Mouse (Mus musculus) forebrain, embryonic 14.5 days (tissue): ENCODE measurements around the gene Hmmr. TPM values are rescaled to one million over a fixed set of nuclear protein-coding genes. Genes with fewer than 3 reads are reported as not detected.
A peak's percentile ranks its signal among the peaks of the same experiment; 100 is the strongest.
"Not testable (repeated sequence)": the region's sequence is repeated elsewhere in the genome, so short reads cannot be mapped to it uniquely, and the experiment has no call there.

Experiments
- ATAC-seq: fragments of 200-750 bp; cut with Nextera tagmentation; 2 replicates; pipeline ENCODE4 v1.8.0; 2017; ENCODE audit warnings: mild to moderate bottlenecking, moderate library complexity
- DNase-seq: peaks from one replicate; pipeline ENCODE4 v3.0.0-alpha.2; 2015; ENCODE audit warnings: low spot score
- H3K27ac ChIP-seq: fragments of 300-500 bp; sonication (generic); 2 replicates; pipeline ENCODE4 v1.5.1; 2014; ENCODE audit warnings: low read depth, mild to moderate bottlenecking, control low read depth, low read length, moderate library complexity
- H3K27me3 ChIP-seq: fragments of 300-500 bp; sonication (generic); replicated peaks from 2 replicates; pipeline ENCODE4 v1.6.1; 2014; ENCODE audit warnings: low read length, control low read depth, mixed read lengths; ENCODE audit not compliant: control insufficient read depth, insufficient read depth
- H3K36me3 ChIP-seq: fragments of 300-500 bp; sonication (generic); 2 replicates; pipeline ENCODE4 v1.6.1; 2014; ENCODE audit warnings: low read length, control low read depth; ENCODE audit not compliant: control insufficient read depth, insufficient read depth
- H3K4me1 ChIP-seq: fragments of 300-500 bp; sonication (generic); 2 replicates; pipeline ENCODE4 v1.6.1; 2014; ENCODE audit warnings: antibody characterized with exemption, low read length, control low read depth; ENCODE audit not compliant: control insufficient read depth, insufficient read depth
- H3K4me2 ChIP-seq: fragments of 300-500 bp; sonication (generic); 2 replicates; pipeline ENCODE4 v1.6.1; 2014; ENCODE audit warnings: mild to moderate bottlenecking, control low read depth, low read length
- H3K4me3 ChIP-seq: fragments of 300-500 bp; sonication (generic); 2 replicates; pipeline ENCODE4 v1.5.1; 2014; ENCODE audit warnings: low read depth, low read length, control low read depth
- H3K9ac ChIP-seq: fragments of 300-500 bp; sonication (generic); 2 replicates; pipeline ENCODE4 v1.6.1; 2014; ENCODE audit warnings: mild to moderate bottlenecking, low read length, control low read depth, moderate library complexity
- H3K9me3 ChIP-seq: fragments of 300-500 bp; sonication (generic); replicated peaks from 2 replicates; pipeline ENCODE4 v1.6.1; 2016; ENCODE audit warnings: low read length, control low read depth, mixed read lengths; ENCODE audit not compliant: control insufficient read depth
- WGBS: fragments of 180-500 bp; shearing (Covaris S2); extraction: QIAGEN DNeasy Blood & Tissue Kit; methylation state at CpG from one replicate; pipeline ENCODE4 v1.1.7; 2014; 5-methylcytosine and 5-hydroxymethylcytosine counted together
- polyA plus RNA-seq: library from polyadenylated mRNA; unstranded; fragments of >200 nt; fragmentation: Nextera tagmentation; extraction: Ambion mirVana; gene quantifications from 2 replicates; pipeline ENCODE4 v1.2.1, GENCODE M21; 2014

The Hmmr gene
- polyA plus RNA-seq, 1 experiment from 2014 or later, result 21.1 TPM

GRCm38 (mm10) chr11:40718324-40718723, 14.9 kb downstream of the Hmmr start:
- Histone ChIP-seq H3K27ac (no peak overlapping the region), H3K9me3 (no peaks in the 10 kb centered on the region), H3K36me3 (peaks cover 80% of the 10 kb centered on the region), H3K4me3 (no peak overlapping the region), H3K9ac (no peak overlapping the region), H3K4me1 (no peaks in the 10 kb centered on the region), H3K4me2 (no peak overlapping the region), H3K27me3 (no peaks in the 10 kb centered on the region)
- no peak for DNase-seq
- no peak for ATAC-seq

GRCm38 (mm10) chr11:40715524-40715923, 17.7 kb downstream of the Hmmr start:
- peaks cover 73% of the 10 kb centered on the region for H3K36me3 ChIP-seq
- 93% methylated on average over 5 of the region's 5 CpGs for WGBS
- DNase-seq, result no peak

GRCm38 (mm10) chr11:40713858-40714257, 19.4 kb downstream of the Hmmr start:
- no peak overlapping the region for H3K9ac ChIP-seq
- H3K36me3 ChIP-seq, result peaks cover 77% of the 10 kb centered on the region
- ATAC-seq (no peak), DNase-seq (no peak)
- H3K4me1 ChIP-seq, result no peaks in the 10 kb centered on the region
- no peaks in the 10 kb centered on the region for H3K27me3 ChIP-seq
- H3K9me3 ChIP-seq, result no peaks in the 10 kb centered on the region
- H3K27ac ChIP-seq, result no peak overlapping the region
- WGBS, result 79% methylated on average over 8 of the region's 8 CpGs
- no peak overlapping the region for H3K4me3 ChIP-seq
- H3K4me2 ChIP-seq, result no peak overlapping the region

More at GRCm38 (mm10) chr11:40715524-40715923, 17.7 kb downstream of the Hmmr start:
- Histone ChIP-seq H3K9me3 (no peaks in the 10 kb centered on the region), H3K4me3 (no peak overlapping the region), H3K4me1 (no peaks in the 10 kb centered on the region), H3K27me3 (no peaks in the 10 kb centered on the region), H3K27ac (no peak overlapping the region), H3K9ac (no peak overlapping the region), H3K4me2 (no peak overlapping the region)
- no peak for ATAC-seq

- WGBS, result 93% methylated on average over 6 of the region's 6 CpGs
- H3K4me1 ChIP-seq, H3K27me3 ChIP-seq, H3K4me2 ChIP-seq, H3K4me3 ChIP-seq, H3K9me3 ChIP-seq, H3K27ac ChIP-seq, H3K9ac ChIP-seq, DNase-seq, ATAC-seq: not testable (repeated sequence)
- H3K36me3 ChIP-seq, result peaks cover 77% of the 10 kb centered on the region
Measured at GRCm38 (mm10) chr11:40709899-40710298, 23.3 kb downstream of the Hmmr start.

- Histone ChIP-seq H3K4me1 (peaks cover 23% of the 10 kb centered on the region), H3K27me3 (no peaks in the 10 kb centered on the region), H3K9me3 (no peaks in the 10 kb centered on the region), H3K4me2 (peak within 1 kb of the TSS; percentile 92), H3K27ac (peak within 1 kb of the TSS; percentile 90), H3K9ac (peak within 1 kb of the TSS; percentile 75), H3K4me3 (peak within 1 kb of the TSS; percentile 71), H3K36me3 (no peaks in the 10 kb centered on the region)
- 84% methylated on average over 9 of the region's 9 CpGs for WGBS
- ATAC-seq, result no peak
- DNase-seq, result no peak
Measured at GRCm38 (mm10) chr11:40695103-40695502, 38.1 kb downstream of the Hmmr start, which contains the start of gene Mat2b. Gene Mat2b, minus strand, starts transcription at chr11:40695203.

- peak overlapping the region; percentile 71 for H3K4me3 ChIP-seq
- ATAC-seq (peak; percentile 44), DNase-seq (peak; percentile 84)
- no peaks in the 10 kb centered on the region for H3K9me3 ChIP-seq
- H3K36me3 ChIP-seq, result no peaks in the 10 kb centered on the region
- no peaks in the 10 kb centered on the region for H3K27me3 ChIP-seq
- H3K9ac ChIP-seq, result peak overlapping the region; percentile 75
- H3K4me1 ChIP-seq, result peaks cover 27% of the 10 kb centered on the region
- WGBS, result under 1% methylated on average over 31 of the region's 31 CpGs
- peak overlapping the region; percentile 90 for H3K27ac ChIP-seq
- peak overlapping the region; percentile 92 for H3K4me2 ChIP-seq
Measured at GRCm38 (mm10) chr11:40694311-40695087, 38.7 kb downstream of the Hmmr start.

- no peaks in the 10 kb centered on the region for H3K9me3 ChIP-seq
- no peaks in the 10 kb centered on the region for H3K36me3 ChIP-seq
- under 1% methylated on average over 16 of the region's 16 CpGs for WGBS
- DNase-seq (peak; percentile 87), ATAC-seq (no peak; the same call in 1 of the 2 replicates)
- no peaks in the 10 kb centered on the region for H3K27me3 ChIP-seq
- peak overlapping the region; percentile 90 for H3K27ac ChIP-seq
- H3K4me2 ChIP-seq, result peak overlapping the region; percentile 92
- peak overlapping the region; percentile 71 for H3K4me3 ChIP-seq
- peaks cover 27% of the 10 kb centered on the region for H3K4me1 ChIP-seq
- peak overlapping the region; percentile 75 for H3K9ac ChIP-seq
Measured at GRCm38 (mm10) chr11:40693366-40693951, 39.8 kb downstream of the Hmmr start.

GRCm38 (mm10) chr11:40692511-40693365, 40.5 kb downstream of the Hmmr start:
- Histone ChIP-seq H3K9ac (peak overlapping the region; percentile 78), H3K36me3 (no peaks in the 10 kb centered on the region), H3K4me1 (peaks cover 27% of the 10 kb centered on the region), H3K9me3 (no peaks in the 10 kb centered on the region), H3K27me3 (no peaks in the 10 kb centered on the region), H3K4me3 (peak overlapping the region; percentile 71), H3K27ac (peak overlapping the region; percentile 70; the same call in 1 of the 2 replicates), H3K4me2 (peak overlapping the region; percentile 92)
- ATAC-seq (peak; percentile 98), DNase-seq (peak; percentile 97)
- 0% methylated on average over 36 of the region's 36 CpGs for WGBS
